Mouse (Mus musculus) MEL (cell line): ENCODE data around the gene 3110082I17Rik.

ENCODE experiments used
- CHD2 ChIP-seq: IDR thresholded peaks from 2 replicates; pipeline ENCODE4 v1.6.1; 2011; ENCODE audit warnings: low read length, improper control_type of control experiment
- CTCF ChIP-seq, 3 experiments: IDR thresholded peaks in 2 of 3; conservative IDR thresholded peaks in 1 of 3; 2 replicates each; pipeline ENCODE4 v1.5.1; 2011 to 2012; ENCODE audit warnings: low read length in 3 of 3, low read depth in 2 of 3, mild to moderate bottlenecking in 2 of 3, improper control_type of control experiment in 1 of 3, inconsistent platforms in 1 of 3, mixed read lengths in 1 of 3, moderate library complexity in 1 of 3; ENCODE audit not compliant: control insufficient read depth in 1 of 3, insufficient read depth in 1 of 3, poor library complexity in 1 of 3, severe bottlenecking in 1 of 3
- EP300 ChIP-seq, 2 experiments: IDR thresholded peaks; 2 replicates each; pipeline ENCODE4 v1.6.1; 2011; ENCODE audit warnings: improper control_type of control experiment in 2 of 2, low read length in 2 of 2, low read depth in 1 of 2, mild to moderate bottlenecking in 1 of 2
- MYC ChIP-seq: IDR thresholded peaks from 2 replicates; pipeline ENCODE4 v1.6.1; 2011; ENCODE audit warnings: low read depth, mild to moderate bottlenecking, low read length, improper control_type of control experiment, moderate library complexity
- POLR2A ChIP-seq, 2 experiments: IDR thresholded peaks; 2 replicates each; pipeline ENCODE4 v1.6.1; 2011 to 2012; ENCODE audit warnings: low read length in 2 of 2, mild to moderate bottlenecking in 2 of 2, control low read depth in 1 of 2, improper control_type of control experiment in 1 of 2, low read depth in 1 of 2, moderate library complexity in 1 of 2; ENCODE audit not compliant: control insufficient read depth in 1 of 2, insufficient read depth in 1 of 2, poor library complexity in 1 of 2
- RAD21 ChIP-seq: IDR thresholded peaks from 2 replicates; pipeline ENCODE4 v1.6.1; 2011; ENCODE audit warnings: mild to moderate bottlenecking, low read depth, low read length, improper control_type of control experiment
- ZC3H11A ChIP-seq: IDR thresholded peaks from 2 replicates; pipeline ENCODE4 v1.6.1; 2012; ENCODE audit warnings: low read depth, mild to moderate bottlenecking, inconsistent platforms, low read length, improper control_type of control experiment
- ZMIZ1 ChIP-seq: IDR thresholded peaks from 2 replicates; pipeline ENCODE4 v1.6.1; 2012; ENCODE audit warnings: low read depth, mild to moderate bottlenecking, inconsistent platforms, low read length, improper control_type of control experiment, moderate library complexity
- ZNF384 ChIP-seq: IDR thresholded peaks from 2 replicates; pipeline ENCODE4 v1.6.1; 2012; ENCODE audit warnings: low read depth, mild to moderate bottlenecking, inconsistent platforms, low read length, improper control_type of control experiment

GRCm38 (mm10) chr5:139324045-139324491 lies 136.3 kb downstream of the 3110082I17Rik start:
- TF ChIP-seq POLR2A (IDR thresholded peaks at IDR 0.05; ENCODE audit: control insufficient read depth in 1 of 2, insufficient read depth in 1 of 2, low read depth in 1 of 2, low read length in 2 of 2, poor library complexity in 1 of 2) (no peak), CTCF (IDR thresholded peaks at IDR 0.05 in 2 of 3, conservative IDR thresholded peaks at IDR 0.05 in 1 of 3; ENCODE audit: control insufficient read depth in 1 of 3, insufficient read depth in 1 of 3, low read depth in 2 of 3, low read length in 3 of 3, poor library complexity in 1 of 3, severe bottlenecking in 1 of 3) (no peak), ZMIZ1 (no peak), ZNF384 (no peak), RAD21 (no peak), EP300 (IDR thresholded peaks at IDR 0.05; ENCODE audit: low read depth in 1 of 2, low read length in 2 of 2) (no peak), ZC3H11A (no peak), MYC (no peak), CHD2 (no peak)
